Mouse (Mus musculus): Measurements from ENCODE around the gene Mrpl34.
A peak's percentile ranks its signal among the peaks of the same experiment; 100 is the strongest.

Gene Mrpl34

DNA sequence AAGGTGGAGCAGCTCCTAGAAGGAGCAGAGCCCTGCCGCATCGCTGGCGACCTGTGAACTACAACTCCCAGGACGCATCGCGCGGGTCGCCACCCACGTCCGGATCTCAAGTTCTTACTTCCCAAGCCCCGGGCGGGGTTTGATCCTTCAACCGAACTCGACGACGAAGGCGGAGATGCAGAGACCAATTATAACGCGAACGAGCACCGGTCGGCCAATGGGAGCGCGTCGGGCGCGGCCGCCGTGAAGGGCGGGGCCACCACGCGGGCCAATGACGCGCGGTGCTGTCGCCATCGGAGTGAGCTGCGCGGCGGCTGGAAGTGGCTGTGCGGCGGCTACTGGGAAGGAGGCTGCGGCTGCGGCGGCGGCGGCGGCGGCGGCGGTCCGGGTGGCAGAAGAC, 4.2 kb downstream of the Mrpl34 start, which contains the start of gene Dda1:
Gene Dda1 (plus strand): TSS at position 284 of the 400 bp plus-strand sequence.
- peak; percentile 93 to 94 for DNase-seq (ENCODE audit: low read depth in 1 of 2, low spot score in 2 of 2)

DNA sequence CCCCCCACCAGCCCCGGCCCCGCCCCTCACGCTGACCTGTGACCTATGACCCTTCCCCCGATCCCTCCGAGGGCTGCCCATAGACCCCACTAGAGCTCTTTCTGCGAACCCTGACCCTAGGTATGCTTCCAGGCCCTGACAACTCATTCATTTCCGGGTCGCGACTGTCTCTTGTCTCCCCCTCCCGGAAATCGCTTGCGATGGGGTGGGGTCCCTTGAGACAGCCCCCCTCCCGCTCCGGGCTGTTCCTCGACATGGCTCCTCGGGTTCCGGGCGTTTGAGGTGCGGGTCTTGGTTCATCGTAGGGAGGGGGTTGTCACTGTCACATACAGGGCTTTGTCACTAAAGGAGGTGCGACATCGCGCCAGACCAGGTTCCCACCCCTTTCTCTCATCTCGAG, 4.7 kb downstream of the Mrpl34 start:
- DNase-seq (ENCODE audit: low read depth in 1 of 2, low spot score in 2 of 2): no peak

DNA sequence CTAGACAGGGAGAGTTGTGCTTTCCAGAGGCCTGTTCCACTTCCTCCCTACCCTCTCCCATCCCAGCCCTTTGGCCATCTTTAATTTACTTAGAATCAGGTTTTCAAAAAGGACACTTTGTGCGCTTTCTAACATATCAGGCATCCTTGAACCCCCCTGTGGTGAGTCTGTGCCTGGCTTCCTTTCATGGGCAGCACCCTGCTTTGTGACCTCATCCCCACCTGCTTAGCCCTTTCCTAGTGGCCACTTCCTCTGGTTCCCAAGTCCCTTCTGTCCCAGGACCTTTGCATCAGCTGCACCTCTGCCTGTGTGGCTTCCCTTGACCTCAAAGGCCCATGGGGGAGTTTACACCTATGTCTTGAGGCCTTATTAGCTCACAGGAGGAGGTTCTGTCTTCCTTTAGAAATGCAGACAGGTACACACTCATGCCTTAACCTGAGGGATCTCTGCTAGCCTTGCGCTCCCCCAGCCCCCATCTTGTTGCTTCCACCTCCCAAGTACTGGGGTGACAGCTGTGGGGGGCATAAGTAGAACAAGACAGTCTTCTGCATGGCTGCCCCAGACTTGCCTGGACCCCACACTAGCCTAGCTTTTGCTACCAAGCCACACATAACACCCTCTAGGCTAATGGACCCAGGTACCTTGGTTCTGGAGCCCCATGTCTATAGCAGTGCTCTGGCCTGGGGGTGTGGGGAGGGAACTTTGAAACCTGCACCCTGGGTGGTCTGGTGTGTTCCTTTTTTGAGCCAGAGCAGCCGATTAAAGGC, 5.6 kb downstream of the Mrpl34 start:
- no peak for DNase-seq (ENCODE audit: low read depth in 1 of 2, low spot score in 2 of 2)

DNA sequence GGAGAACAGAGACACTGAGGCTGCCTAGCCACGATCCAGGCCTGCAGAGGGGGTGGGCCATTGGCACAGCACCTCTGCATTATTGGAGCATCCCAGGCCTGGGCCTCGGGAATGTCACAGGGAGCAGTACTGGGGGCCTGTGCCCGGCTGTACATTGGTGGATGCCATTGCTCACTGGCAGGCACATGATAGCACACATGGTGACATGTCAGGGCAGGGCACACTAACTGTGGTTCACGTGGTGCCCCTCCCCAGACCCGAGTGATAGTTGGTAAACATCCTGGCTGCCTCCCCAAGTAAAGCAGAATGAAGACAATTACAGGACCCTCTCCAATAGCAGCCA, 6.1 kb downstream of the Mrpl34 start:
- no peak for DNase-seq (ENCODE audit: low read depth in 1 of 2, low spot score in 2 of 2)

DNA sequence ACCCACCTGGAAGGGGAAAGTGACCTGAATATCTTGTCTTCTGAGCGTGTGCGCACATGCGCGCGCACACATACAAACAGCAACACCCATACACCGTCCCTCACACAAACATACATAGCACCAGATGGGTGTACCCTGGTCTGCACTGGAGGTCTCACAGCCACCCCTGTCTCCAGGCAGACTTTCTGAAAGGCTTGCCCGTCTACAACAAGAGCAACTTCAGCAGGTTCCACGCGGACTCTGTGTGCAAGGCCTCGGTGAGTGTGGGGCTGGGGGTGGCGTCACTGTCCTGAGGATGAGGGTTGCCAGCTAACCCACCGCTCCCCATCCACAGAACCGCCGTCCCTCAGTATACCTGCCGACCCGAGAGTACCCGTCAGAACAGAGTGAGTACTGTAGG, 7.1 kb downstream of the Mrpl34 start:
- no peak for DNase-seq (ENCODE audit: low read depth in 1 of 2, low spot score in 2 of 2)

DNA sequence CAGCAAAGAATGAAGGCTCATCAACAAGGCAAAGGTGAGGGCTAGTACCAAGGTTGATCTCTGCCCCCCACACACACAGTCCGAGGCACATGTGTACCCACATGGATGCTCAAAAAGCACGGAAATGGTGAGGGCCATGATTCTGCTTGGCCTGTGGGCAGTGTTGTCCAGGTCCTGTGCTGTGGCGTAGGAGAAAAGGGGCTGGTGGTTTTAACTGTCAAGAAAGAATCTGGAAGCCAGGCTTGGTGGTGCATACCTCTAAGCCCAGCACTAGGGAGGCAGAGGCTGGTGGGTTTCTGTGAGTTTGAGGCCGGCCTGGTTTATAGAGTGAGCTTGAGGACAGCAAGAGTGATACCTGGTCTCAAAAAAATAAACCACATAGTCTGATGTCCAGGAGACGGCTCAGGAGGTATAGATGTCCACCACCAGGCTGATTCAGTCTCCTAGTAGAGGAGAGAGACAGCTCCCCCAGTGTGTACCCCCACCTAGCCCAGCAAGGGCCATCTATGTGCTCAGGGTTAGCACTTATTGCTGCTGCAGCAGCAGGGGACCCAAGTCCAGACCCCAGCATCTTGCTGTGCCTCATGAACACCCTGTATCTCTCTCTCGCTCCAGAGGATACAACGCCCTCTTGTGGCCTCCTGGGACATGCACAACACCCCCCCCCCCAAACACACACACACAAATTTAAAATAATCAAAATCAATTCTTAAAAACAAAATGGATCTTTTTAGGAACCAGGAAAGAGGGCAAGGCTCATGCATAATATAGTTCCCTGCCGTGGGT, 8.0 kb downstream of the Mrpl34 start:
- no peak for DNase-seq (ENCODE audit: low read depth in 1 of 2, low spot score in 2 of 2)

DNA sequence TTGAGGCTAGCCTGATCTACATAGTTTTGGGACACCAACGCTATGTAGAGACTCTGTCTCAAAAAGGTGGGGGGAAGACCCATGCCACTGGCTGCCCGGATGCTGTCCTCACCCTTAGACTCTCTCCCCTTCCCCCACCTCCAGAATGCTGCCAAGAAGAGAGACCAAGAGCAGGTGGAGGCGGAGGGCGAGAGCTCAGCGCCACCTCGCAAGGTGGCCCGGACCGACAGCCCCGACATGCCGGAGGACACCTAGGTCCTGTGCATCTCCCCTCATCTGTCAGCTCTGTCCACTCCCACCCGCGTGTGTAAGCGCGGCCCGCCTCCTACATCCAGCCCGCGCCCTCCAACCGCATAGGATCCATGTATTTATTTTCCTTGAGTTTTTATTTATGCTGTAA, 9.6 kb downstream of the Mrpl34 start:
- no peak for DNase-seq (ENCODE audit: low read depth in 1 of 2, low spot score in 2 of 2)

DNA sequence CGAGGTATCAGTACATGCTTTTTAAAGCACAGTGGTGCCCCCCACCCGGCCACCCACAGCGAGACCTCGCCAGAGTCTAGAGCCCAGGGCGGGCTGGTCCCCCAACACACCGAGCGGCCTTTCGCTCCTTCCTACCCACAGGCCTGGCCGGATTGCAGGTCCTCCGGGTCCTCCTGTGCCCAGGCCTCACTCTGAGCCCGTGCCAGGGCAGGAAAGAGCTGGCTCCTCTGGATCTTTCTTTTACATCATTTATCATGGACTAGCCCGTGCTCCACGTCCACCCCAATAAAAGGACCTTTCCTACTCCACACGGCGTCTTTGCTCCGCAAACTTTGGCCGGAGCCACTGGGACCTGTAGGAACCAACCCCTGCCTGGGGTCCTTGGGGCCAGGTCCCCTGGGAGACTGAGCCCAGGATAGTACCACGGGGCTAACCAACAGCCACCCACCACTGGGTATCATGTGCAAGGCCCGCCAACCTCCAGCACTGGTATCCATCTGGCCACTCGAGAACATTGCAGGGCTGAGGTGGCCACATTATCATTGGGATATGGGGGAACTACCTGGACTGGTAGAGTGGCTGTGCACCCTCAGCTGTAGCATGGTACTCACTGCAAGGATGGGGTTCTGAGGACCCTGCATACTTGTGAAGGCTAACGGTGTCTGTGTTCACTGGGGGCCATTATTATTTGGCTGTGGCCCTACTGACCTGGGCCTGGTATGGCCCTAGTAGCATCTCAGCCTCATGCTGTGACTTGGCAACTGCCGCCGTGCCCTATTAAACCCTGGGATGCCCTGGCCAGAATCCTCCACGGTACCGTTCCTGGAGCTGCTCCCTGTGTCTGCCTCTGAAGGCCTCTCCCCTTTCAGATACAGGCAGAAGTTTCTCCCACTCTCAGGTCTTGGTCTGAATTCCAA, 10.3 kb downstream of the Mrpl34 start:
- no peak for DNase-seq (ENCODE audit: low read depth in 1 of 2, low spot score in 2 of 2)

DNA sequence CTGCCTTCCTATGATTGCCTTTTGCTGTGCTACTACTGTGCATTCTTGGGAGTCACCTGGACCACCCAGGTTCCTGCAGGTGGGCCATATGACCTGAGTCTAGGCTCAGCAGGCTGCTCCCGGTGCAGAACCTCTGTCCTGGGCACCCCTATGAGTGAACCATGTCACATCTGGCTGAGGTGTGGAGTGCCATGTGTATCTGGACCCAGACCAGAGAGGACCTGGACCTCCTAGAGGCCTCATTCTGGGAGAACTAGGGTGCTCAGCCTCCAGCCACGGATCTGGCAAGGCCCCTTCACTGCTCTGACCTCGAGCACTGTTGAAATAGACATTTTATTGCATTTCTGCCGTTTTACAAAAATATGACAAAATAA, 10.9 kb downstream of the Mrpl34 start:
- no peak for DNase-seq (ENCODE audit: low read depth in 1 of 2, low spot score in 2 of 2)

DNA sequence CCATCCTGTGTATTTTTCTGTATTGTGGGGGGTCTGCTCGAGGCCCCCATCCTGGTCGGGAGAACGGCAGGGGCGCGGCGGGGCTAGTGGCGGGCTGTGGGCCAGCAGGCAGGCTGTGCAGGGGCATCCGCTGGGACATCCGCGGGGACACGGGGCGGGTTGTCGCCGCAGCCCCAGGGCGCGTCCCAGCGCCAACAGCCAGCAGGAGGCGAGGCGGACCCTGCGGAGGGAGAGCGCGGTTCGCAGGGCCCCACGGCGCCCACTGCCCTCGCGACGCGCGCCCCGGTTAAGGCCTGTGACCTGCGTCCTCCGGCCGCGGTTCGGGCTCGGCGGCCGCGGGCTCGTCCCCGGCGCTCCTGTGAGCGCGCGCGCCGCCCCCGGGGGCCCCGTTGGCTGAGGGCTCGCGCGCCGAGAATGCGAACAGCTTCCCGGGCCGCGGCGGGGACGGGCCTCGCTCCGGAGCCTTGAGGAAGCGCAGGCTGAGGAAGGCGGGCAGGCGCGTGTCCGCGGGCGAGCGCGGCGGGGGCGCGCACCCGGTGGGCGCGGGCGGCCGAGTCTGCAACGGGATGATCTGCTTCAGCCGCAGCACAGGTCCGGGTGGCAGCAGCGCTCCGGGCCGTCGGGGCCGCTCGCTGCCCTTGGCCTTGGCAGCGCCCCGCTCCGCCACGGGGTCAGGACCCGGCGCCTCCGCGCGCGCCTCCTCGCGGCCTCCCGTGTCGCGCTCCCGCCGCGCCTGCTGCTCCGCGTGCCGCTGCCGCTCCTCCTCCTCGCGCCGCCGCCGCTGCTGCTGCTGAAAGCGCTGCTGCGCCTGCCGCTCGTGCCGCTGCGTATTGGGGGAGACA, 11.6 kb downstream of the Mrpl34 start:
- DNase-seq (ENCODE audit: low read depth in 1 of 2, low spot score in 2 of 2): peak in 1 of 2 experiments; percentile 53

DNA sequence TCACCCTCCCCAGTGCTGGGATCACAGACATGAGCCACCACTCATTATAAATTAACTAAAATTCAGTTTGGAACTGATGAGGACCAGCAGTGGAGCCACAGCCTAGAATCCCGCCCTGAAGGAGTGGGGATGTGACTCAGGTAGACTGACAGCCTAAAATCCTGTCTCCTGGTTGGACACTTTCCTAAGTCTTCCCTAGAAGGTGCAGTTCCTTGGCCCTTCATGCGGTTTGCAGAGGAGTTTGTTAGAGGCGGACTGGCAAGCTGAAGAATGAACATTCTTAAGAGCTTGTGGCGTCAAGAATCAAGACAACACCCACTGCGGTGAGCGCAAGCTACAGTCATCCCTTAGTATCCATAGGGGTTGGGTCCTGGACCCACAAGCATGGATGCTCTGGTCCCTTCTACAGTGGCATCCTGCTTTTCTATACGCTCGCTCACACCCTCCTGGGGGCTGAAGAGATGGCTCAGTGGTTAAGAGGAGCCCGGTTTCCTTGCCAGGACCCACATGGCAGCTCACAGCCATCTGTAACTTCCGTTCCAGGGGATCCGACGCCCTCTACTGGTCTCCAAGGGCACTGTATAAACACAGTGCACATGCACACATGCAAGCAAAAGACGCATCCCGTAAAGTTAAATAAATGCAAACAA, 12.6 kb downstream of the Mrpl34 start:
- DNase-seq (ENCODE audit: low read depth in 1 of 2, low spot score in 2 of 2): no peak

DNA sequence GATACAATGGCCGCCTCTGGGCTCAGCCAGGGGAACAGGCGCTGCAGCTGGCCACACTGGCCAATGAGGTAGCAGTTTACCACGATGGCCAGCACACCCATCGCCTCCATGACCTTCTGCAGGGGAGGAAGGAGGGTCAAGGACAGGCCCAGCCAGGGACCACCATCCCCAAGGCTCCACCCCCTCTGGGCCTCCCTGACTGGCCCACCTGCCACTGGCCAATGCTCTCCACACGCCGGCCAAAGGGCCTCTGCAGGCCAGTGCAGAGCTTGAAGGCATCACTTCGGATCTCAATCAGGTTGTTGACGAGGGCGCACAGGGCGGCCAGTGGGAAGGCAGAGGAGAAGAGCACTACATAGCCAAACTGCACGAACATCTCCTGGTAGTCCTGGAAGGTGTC, 14.2 kb downstream of the Mrpl34 start:
- no peak for DNase-seq (ENCODE audit: low read depth in 1 of 2, low spot score in 2 of 2)

DNA sequence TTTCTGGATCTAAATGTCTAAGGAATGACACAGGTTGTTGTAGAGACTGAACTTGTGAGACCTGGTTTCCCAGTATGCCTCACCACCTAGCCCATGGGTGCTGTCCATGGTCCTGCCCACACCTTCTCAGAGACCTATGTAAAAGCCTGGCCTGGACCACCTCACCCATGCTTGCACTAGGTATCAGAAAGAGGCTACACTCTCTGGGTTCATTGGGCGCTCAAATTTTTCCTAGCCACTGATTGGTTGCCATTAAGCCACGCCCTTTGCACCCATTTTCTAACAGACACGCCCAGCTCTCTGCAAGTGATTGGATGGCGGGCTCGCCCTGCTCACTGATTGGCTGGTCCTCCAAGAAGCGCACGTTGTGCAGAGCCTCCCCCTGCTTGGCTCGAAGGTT, 19.2 kb downstream of the Mrpl34 start:
- DNase-seq (ENCODE audit: low read depth in 1 of 2, low spot score in 2 of 2): no peak

DNA sequence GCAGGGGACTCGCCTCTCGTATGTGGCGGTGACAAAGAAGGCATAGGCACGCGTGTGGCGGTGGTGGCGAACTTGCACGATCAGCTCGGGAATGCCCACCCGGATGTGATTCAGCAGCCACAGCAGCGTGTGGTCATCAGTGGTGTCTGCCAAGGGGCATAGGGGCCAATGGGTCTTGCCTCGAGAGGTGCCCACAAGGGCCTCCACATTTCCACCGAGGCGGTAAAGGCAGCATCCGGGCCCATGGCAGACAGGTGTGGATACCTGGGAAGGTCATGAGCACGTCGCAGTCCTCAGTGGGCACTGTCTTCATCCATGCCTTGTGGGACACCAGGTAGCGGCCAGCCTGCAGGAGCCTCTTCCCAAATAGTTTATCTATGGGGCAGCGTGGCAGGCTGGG, 20.0 kb downstream of the Mrpl34 start:
- no peak for DNase-seq (ENCODE audit: low read depth in 1 of 2, low spot score in 2 of 2)

DNA sequence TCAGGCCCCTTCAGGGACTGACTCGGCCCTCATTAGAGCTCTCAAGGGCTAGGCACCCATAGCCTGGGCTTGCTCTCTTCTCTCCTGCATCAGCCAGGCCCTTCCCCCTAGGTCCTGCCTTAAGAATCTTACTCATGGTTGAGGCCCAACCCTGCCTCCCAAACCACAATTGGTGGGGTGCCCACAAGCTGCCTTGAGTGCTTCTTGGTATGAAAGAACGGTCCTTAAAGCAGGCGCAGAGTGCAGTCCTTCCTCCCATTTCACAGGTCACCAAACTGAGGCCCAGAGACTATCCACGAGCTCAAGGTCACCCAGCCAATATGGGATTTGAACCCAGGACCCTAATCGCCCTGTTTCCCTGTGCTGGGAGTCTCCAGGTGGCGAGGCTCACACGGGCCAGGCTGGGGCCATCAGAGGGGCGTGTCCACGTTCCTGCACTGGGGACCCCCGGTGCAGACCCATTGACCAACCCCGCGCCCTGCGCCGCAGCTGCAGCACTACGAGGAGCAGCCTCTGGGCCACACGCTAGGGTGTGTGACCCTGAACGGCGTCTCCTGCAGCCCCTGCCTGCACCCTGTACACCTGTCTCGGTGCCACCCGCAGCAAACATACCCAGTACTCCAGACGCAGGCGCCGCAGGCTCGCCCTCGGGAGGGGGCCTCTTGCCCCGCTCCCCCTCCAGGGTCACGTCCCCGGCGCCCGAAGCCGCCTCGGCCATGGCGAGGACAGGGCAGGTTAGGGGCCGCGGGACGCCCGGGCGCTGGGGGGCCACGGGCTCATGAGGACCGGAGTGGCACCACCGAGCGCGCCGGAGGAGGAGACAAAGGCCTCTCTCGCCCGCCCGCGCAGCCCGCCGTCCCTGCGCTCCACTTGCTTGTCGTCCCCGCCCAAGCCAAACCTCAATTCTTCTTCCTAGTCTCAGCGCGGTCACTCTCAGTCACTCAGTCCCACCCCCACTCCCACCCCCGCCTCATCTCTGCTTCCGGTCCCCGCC, 20.7 kb downstream of the Mrpl34 start, which contains the start of gene Ano8:
Gene Ano8 (minus strand): TSS at position 822 of the 994 bp plus-strand sequence.
- peak in 1 of 2 experiments; percentile 54 for DNase-seq (ENCODE audit: low read depth in 1 of 2, low spot score in 2 of 2)

DNA sequence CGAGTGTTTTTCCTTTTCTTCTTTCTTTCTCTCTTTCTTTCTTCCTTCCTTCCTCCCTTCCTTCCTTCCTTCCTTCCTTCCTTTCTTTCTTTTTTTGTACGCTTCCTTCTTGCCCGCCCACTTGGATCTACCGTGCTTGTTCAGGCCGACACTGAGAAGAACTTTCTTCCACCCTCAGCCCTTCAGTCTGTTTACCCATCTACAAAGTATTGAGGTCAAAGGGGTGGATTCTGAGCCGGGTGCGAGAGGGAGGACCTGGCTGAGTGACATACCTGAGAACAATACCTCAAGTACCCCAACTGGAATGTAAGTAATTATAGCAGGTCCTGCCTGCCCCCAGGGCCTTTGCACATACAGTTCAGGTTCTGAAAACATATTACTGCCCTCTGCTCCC, 21.4 kb downstream of the Mrpl34 start:
- DNase-seq (ENCODE audit: low read depth in 1 of 2, low spot score in 2 of 2): no peak

DNA sequence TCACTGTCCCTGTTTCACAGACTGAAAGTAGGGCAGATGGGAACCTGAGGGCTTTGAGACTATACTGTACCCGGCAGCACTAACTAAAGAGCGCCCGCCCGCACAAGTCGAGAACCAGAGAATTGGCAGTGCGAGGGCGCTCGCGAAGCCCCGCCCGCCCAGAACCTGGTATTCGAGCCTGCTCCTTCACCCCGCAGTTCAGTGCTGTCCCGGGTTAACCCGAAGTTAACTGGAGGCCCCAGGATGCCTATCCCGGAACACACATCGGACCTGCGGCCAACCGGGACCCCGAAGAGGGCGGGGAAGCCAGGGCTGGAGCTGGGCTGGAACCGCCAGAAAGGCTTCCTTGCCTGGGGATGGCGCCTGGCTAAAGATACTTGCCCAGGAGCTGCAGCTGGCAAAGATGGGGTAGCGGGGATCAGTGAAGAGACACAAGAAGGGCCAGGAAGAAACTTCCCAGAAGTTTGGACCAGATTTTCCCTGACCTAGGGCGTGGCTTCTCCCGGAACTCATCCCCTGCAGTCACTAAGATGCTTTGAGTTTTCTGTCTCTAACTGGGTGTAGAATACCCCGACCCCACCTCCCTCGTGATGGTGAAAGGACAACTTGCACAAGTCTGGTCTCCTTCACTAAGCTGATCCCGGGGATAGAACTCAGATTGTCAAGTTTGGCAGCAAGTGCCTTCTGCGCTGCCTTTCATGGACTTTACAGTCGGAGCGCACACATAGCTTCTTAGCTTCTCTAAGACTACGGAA, 23.1 kb downstream of the Mrpl34 start, which contains the start of gene Gtpbp3:
Gene Gtpbp3 (plus strand): TSS at position 413 of the 755 bp plus-strand sequence.
- peak in 1 of 2 experiments; percentile 47 for DNase-seq (ENCODE audit: low read depth in 1 of 2, low spot score in 2 of 2)

DNA sequence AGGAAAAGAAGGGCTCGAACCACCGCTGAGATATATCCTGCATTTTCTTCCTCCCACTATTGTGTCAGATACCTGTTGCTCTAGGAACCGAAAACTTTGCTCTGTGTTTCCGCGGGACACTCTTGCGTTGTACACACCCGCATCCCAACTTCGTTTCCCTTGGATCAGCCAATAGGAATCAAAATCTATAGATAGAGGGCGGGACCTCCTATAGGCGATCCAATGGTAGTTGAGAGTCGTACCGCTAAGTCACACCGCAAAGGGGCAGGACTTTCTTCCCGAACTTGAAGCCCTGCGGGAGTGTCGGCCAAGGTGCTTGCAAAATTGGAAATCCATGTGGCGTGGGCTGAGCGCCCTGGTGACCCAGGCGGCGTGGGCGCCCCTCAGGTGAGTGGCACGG, 23.7 kb downstream of the Mrpl34 start:
- DNase-seq (ENCODE audit: low read depth in 1 of 2, low spot score in 2 of 2): peak; percentile 75 to 84
